Mouse (Mus musculus) urinary bladder, postnatal 36 days (tissue): ENCODE measurements around the gene Pakap.

Experiments used
- DNase-seq, 2 experiments: peaks; one replicate each; pipeline ENCODE4 v3.0.0; 2022; ENCODE audit warnings: low spot score in 2 of 2, mixed read lengths in 1 of 2

The Pakap gene

DNA sequence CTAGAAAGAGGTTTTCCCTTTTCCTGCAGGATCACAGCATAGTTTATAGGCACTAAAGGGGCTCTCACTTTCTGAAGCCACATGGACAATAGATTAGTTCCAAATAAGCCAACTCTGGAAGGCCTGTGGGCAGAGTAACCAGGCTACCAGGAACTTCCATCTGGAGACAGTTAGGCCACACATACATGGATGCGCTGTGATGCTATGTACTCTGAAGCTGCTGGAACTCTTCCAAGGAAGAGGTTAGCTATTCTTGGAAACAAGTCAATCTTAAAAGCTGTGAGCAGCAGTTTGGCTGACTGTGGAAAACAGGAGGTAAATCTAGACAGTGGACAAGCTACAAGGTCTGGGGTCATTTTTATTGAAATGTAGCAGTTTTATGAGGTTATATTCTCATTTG is 196.4 kb downstream of the Pakap start:
- no peak for DNase-seq

- no peak for DNase-seq
These were observed 196.9 kb downstream of the Pakap start for GRCm38 (mm10) chr4:57764926-57765325.

DNA sequence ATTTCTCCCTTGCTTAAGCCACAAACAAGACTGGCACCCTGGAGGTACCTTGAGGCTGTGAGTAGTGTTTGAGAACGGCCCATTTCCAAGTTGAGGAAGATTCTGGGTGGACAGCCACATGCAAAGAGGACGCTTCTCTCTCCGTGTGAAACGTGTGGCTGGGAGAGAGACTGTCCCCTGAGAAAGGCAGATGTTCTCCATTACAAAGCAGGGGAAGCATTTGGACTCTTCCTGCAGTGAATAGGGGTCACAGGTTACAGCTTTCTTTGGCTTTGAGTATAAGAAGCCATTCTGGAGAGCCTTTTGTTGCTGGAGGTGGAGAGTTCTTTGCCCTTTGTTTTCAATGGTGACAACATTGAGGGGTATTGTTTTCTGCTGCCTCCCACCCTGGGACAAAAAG is 197.8 kb downstream of the Pakap start:
- DNase-seq = no peak

DNA sequence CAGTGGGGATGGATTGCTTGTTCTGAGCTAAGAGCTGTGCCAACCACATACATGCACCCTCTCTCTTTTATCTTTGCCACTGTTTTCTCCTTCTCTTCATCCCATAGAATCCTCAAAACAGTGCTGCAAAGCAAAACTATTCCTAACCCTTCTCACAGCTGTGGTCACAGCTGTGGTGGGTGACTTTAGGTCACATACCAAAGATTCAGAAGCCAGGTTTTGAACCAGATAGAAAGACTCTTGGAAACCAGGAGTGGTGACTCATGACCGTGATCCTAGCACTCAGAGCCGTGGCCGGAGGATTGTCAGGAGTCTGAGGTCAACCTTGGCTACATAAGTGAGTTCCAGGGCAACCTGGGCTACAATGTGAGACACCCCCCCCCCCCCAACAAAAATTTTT is 201.0 kb downstream of the Pakap start:
- no peak for DNase-seq

DNA sequence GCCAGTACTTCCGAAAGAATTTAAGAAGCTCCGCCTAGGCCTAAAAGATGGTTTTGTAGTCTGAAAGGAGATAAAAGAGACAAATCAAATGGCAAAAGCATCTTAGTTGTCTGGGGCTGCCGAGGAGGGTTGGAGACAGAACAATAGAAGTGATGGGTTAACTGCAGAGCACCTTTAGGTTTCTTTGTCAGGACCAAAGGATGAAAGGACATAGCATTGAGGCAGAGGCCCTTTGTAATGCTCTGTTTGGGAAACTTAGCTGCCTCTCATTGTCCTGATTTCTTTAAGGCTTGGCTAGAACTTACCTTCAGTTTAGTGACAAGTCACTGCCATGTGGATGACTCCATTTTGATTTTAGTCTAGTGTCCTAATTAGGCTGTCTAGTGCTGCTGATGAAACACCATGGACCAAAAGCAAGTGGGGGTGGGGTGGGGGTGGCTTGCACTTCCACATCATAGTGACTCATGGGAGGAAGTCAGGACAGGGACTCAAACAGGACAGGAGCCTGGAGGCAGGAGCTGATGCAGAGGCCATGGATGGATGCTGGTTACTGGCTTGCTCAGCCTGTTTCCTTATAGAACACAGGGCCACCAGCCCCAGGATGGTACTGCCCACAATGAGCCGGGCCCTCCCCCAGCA is 202.3 kb downstream of the Pakap start:
- DNase-seq = no peak

DNA sequence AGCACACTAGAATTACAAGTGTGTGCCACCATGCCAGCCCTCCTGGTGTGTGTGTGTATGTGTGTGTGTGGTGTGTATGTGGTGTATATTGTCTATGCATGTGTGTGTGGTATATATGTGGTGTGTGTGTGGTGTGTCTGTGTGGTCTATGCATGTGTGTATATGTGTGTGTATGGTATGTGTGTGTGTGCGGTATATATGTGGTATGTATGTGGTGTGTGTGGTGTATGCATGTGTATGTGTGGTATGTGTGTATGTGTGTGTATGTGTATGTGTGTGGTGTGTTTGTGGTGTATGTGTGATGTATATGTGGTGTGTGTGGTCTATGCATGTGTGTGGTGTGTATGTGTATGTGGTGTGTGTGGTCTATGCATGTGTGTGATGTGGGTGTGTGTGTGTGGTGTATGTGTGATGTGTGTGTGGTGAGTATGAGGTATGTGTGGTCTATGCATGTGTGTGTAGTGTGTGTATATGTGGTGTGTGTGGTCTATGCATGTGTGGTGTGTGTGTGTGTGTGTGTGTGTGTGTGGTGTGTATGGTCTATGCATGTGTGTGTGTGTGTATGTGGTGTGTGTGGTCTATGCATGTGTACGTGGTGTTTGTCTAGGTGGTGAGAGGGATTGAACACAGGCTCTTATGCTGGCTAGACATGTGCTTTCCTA is 203.7 kb downstream of the Pakap start:
- no peak for DNase-seq

DNA sequence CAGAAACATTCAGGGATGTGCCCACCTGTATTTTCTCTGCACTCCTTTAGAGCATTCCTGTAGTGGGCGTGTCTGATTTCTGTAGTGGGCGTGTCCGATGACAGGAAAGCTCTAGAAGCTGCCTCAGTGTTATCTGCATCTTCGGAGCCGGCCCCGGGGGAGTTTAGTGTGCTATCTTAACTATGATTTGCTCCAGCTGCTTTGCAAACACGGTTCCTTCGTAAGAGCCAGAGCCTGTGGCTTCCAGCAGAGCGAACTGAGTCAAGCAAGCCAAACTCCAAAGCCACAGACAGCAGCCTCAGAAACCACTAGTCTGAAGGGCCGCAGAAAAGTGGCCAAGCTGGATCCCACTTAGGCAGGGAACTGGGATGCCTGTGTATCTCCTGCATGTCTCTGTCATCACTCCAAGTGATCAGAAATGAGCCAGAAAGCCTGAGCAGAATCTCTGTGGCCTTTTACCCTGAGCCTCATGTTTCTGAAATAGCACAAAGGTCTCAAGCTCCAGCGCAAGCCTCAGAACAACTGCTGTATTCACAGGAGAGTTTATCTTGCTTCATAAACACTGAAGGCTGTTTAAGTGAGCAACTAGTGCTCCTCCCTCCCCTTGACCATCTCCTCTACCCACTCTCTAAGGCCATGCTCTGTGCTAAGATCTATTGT is 205.0 kb downstream of the Pakap start:
- peak; percentile 15 to 51 for DNase-seq

GRCm38 (mm10) chr4:57774517-57774916 is 206.5 kb downstream of the Pakap start:
- DNase-seq = no peak

GRCm38 (mm10) chr4:57775582-57775981 is 207.6 kb downstream of the Pakap start:
- DNase-seq = no peak

DNA sequence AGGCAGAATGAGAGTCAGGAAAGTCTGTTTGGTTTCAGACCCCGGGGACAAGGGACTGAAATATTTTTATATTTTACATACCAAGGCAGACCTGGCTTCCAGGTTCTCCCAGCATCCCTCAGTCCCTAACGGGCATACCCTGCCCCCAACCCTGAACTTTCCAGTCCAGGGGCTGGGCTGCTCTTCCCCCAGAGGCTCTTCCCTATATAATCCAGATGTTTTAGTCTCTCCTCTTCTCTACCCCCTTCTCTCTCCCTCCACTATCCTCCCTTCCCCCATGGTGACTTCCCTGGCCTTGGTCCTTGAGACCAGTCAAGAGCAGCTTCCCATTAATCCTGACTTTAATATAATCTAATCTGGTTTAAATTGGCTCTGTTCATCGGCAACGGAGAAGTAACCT is 212.4 kb downstream of the Pakap start:
- DNase-seq = no peak

- DNase-seq = no peak
These were observed 213.1 kb downstream of the Pakap start for GRCm38 (mm10) chr4:57780833-57781641.

- DNase-seq = peak; percentile 46 to 70
These were observed 214.0 kb downstream of the Pakap start for GRCm38 (mm10) chr4:57781994-57782393.

DNA sequence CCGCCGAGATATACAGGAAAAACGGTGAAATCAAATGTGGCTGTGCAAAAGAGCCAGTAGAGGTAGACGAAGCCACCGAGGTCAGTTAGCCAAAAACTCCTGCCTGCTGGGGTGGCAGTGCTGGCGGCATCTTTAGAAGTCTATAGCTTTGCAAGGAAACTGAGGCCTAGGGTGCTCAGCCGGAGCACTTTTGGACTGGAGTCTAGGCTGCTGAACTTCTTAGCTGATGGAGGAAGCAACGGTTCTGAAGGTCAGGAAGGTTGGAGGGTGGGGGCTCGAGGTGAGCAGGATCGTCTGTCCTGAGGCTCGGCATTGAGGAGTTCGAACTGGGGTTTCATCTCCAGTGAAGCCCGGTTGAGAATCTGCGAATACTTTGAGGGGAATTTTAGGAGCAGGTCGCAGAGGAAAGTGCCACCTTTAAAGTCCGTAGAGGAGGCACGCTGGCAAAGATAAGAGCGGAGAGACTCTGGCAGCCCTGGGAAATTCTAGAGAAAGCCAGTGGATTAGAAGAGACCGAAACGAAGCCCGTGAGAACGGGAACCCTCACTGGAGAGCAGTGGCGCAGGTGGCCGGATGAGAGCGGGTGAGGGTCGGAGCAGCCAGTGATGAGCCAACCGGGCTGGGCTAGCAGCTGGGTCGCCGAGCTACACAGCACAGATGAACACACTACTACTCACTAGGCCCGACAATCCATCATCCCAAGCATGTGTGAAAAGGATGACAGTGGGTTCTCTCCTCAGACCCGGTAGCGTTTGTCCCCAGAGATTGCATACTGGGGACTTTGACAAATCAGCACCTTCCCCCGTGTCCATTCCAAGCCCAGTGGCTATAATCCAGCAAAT is 214.8 kb downstream of the Pakap start:
- DNase-seq = no peak

DNA sequence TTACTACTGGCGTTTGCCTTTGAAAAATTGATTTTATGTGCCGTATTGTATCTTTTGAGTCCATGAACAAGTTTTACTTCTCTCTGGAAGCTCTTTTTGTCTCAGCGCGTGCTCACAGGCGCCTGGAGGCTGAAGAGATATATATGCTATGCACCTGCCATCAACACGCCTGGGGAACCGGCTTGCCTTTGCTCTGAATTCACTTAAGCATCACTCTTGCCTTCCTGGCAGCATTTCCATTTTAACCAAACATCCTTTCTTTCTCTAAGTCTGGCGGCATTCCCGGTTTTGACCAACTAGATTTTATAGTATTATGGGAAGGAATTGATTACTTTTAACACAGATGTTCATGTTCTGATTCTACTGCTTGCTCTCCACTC is 215.4 kb downstream of the Pakap start:
- no peak for DNase-seq

DNA sequence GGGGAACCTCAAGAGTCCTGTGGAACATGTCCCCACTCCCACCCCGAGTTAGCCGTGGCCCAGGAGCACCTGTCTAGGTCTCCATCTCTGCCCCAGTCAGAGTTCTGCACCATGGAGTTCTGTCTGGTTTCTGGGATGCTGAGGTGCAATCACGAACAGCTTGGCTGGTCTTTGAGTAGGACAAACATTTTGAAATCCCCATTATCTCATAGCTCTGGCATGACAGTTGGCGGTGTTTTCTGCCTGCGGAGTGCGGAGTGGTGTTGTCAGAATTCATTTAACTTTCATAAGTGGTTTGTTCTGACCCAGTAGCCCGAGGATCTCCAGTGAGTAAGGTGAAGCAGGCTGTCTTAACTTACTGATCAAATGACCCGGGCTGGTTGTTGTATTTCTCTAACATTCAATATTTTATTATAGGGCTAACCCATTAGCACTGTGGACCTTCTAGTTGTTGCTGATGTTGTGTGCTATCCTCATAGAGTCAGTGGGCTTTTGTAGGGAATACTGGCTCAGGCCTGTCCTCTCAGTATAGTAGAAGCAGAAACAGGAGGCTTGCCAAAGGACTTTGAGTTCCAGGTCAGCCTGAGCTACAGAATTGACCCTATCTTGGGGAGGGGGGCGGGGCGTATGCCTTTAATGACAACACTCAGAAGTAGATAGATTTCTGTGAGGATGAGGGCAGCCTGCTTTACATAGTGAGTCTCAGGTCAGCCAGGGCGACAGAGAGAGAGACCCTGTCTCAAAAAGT is 216.0 kb downstream of the Pakap start:
- peak; percentile 31 to 62 for DNase-seq

- no peak for DNase-seq
These were observed 220.7 kb downstream of the Pakap start for GRCm38 (mm10) chr4:57788709-57789108.

DNA sequence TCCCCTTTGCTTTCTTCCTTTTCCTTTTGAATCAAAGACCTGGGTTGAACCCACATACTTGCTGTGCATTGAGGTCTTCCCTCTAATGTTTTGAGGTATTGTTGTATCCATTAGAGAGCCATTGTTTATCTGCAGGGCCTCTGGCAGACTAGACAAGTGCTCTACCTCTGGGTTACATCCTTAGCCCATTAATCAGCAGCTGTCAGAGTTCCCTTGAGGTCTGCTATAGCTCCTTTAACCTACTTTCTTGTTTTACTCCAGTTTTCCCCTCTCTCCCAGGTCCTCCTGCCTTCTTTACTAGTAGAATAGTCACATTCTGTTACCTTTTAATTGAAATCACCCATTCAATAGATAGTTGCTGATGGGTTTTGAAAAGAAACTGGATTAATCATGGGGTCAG is 221.1 kb downstream of the Pakap start:
- DNase-seq = no peak

GRCm38 (mm10) chr4:57793989-57794388 is 226.0 kb downstream of the Pakap start:
- DNase-seq = no peak

GRCm38 (mm10) chr4:57794547-57794946 is 226.6 kb downstream of the Pakap start:
- DNase-seq = no peak

DNA sequence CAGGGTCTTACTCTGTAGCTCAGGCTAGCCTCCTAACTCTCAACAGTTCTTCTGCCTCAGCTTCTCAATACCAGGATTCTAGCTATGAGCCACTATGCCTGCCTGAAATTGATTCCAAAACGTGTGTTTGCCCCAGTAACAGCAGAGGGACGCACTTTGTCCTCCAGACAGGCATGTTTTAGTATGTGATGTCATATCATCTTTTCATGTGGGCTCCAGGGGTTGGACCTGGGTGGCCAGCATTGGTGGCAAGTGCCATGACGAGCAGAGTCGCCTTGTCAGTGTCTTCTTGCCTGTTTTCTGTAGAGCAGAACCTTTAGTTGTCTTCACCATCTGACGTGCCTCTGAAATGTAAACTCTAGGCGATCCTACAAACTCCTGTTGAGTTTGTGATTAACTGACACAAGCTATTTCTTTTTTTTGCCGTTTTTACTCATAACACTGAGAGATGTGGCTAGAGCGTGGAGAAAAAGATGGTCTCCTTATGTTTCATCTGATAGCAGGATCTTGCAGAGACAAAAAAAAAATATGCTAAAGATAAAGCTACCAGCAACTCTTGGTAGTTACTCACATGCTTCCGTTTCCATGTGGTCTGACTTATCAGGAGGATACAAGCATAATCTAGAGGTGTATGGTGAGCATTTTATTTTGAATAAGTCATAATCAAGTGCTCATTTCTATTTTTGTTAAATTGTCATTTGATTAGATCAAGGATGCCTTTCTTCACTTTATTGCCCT is 229.7 kb downstream of the Pakap start:
- DNase-seq = no peak
